Mouse (Mus musculus): ENCODE data around the gene Spg7.
A peak's percentile ranks its signal among the peaks of the same experiment; 100 is the strongest.
"Not testable (repeated sequence)": the region's sequence is repeated elsewhere in the genome, so short reads cannot be mapped to it uniquely, and the experiment has no call there.

Gene Spg7

DNA sequence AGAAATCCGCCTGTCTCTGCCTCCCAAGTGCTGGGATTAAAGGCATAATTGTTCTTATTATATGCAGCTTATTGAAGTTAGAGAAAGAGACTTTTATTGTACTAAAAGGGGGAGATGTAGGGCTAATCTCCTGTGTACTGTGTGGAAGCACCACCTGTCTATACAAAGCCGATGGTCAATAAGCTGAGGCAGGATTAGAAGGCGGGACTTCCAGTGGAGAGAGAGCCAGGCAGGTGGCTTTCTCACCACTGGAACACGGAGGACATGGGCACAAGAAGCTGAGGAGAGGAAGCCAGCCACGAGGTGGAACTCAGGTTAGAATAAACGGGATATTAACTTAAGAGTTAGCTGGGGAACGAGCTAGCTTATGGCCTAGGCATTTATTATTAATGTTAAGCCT, at the start of gene Spg7:
TSS of gene Spg7 (plus strand) at position 222 of the 400 bp plus-strand sequence.
- DNase-seq, result no peak

GRCm38 (mm10) chr8:123014429-123014828, 48.3 kb upstream of the Spg7 start:
- no peak for DNase-seq

DNA sequence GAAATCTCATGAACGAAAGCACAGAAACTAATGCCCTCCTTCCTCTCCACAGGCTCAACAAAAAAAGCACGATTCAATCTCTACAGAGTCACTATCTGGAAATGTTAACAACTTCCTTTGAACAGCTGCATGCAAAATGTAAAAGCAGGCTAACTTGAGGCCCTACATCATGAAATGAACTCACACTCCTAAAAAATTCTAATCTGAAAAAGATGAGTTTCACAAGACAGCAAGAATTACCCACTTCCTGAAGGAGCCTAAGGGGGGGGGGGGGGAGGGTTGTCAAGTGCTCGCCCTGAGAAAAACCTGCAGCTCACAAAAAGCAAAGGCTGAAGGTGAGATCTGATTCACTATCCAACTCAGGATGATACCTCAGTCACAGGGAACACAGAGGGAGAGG, 47.7 kb upstream of the Spg7 start:
- no peak for DNase-seq

GRCm38 (mm10) chr8:123017143-123017542, 45.6 kb upstream of the Spg7 start:
- DNase-seq, result no peak

DNA sequence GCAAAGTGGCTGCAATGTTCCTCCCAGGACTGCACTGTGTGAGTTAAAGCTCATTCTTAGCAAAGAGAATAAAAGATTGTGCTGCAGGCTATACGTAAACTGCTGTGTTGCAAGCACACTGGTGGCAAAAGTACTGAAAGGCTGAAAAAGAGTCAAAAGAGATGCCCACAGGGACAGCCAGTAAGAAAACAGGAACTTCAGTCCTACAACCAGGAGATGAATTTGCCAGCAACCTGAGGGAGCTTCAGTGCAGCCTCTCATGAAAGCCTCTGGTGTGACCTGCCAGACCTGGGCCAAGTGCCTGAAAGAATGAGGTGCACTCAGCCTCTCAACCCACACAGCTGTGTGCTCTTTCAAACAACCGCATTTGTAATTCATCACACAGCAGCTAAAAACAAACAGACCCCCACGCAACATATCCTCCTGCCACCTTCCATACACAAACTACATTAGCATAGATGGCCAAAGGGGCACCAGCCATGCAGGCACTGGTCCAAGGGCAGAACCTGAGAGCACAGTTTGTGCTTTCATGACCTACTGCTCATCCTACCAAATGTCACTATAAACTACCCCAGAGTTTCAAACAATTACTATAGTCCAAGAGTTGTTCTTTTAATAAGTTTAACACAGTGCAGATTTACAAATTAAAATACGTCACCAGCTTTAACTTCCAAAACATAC, 44.1 kb upstream of the Spg7 start:
- no peak for DNase-seq

GRCm38 (mm10) chr8:123020084-123020483, 42.7 kb upstream of the Spg7 start:
- no peak for DNase-seq

DNA sequence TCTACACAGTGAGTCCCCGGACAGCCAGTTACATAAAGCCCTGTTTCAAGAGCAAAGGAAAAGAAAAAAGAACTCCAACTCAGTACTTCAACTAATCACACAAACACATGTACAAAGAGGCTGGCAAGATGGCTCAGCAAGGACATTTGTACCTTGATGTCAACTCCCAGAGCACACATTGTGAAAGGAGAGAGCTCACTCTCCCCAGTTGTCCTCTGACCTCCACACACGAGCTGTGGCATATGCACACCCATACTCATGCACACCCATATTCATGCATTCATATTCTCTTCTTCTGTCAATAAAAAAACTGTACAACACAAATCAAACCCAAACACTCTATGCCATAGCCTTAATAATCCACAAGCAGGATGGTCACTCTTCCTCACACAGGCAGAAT, 41.9 kb upstream of the Spg7 start:
- DNase-seq, result no peak

DNA sequence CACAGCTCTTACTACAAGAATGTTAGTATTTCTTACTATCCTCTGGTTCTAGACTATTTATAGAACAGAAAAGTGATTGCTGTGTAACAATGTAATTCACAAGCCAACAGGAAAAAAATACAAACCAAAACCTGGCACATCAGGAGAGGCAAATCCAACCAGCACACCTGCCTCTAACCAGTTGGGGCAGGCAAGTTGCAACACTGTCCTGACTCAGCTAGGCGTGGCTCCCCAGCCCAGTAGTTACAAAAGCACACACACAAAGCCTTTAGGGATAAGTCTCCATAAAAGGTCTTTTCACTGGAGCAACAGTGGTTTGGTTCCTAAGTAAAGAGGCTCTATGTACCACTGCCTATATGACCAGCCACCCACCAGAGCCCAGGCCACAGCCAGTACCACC, 41.5 kb upstream of the Spg7 start:
- DNase-seq, result no peak

DNA sequence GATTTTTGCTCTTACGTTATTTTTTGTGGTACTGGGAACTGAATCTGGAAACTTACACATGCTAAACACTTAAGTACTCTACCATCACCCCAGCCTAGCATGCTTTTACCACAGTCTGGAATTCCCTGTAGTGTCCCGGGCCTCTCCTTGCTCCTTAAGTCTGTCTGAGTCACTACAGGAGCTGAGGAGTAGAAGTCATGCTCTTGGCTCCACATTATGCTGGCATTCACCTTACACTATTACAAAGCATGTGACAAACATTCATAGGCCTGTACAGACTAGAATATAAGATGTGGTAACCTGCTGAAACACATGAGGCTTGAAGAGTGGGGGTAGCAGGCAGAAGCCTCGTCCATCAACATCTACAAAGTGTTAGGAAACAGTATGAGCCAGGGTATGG, 40.0 kb upstream of the Spg7 start:
- no peak for DNase-seq

DNA sequence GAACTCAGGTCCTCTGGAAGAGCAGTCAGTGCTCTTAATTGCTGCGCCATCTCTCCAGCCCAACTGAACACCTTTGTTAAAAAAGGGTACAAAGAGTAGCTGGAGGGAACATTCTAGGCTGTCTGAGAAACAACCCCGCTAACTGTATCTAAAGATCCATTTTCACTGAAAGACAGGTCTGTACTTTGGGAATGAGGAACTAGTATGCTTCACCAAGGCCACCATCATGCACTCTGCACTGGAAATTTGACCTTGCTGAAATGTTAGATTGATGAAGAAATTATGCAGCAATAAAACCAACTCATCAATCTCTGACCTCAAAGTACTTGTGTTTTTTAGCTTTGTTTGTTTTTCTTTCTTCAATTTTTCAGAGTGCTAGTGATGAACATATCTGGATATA, 38.5 kb upstream of the Spg7 start:
- DNase-seq, result no peak

DNA sequence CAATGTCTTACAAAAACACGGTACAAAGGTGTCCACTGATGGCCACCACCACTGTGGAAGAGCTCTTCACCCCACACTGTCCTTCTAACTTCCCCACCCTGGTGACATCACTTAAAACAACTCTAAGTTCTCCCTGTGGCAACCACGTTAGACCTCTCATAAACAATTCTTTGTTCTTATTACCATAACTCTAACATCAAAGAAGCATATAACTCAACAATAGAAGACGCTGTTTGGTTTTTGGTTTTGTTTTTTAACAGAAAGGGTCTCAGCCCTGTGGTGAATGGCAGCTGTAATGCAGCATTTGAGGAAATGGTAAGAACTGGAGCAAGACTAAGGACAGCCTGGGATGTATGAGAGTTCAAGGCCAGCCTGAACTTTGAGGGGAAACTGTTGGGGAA, 36.8 kb upstream of the Spg7 start:
- DNase-seq, result no peak

DNA sequence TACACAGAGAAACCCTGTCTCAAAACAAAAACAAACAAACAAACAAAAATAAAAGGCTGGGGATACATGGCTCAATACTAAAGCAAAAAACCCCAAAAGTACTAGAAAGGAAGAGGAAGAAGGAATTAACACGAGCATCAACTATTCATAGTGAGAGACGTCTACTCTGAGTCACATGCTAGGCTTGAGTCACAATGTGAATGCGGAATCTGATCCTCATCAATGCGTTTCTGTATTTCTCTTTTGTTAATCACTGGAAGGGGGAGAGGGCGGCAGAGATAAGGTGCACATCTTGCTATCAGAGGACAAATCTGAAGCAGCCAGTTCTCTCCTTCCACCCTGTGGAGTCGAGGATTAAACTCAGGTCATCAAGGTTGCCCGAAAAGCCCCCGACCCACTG, 35.0 kb upstream of the Spg7 start:
- no peak for DNase-seq

- DNase-seq, result not testable (repeated sequence)
Measured at GRCm38 (mm10) chr8:123030091-123030490, 32.7 kb upstream of the Spg7 start.

- no peak for DNase-seq
Measured at GRCm38 (mm10) chr8:123031321-123031978, 31.3 kb upstream of the Spg7 start.

DNA sequence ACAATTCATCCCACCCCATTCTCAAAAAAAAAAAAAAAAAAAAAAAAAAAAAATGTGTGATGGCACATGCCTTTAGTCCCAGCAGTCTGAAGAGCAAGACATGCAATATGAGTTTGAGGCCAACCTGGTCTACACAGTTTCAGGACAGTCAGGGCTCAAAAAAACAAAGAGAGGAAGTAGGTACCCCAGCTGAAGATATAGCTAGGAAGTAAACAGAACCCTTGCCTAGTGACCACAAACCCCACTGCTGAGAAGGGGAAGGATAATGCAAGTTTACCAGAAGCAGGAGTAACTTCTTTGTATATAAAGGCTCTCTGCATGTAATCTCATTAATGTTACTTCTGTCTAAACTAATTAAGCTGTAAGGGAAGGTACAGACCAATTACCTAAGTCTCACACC, 30.0 kb upstream of the Spg7 start:
- no peak for DNase-seq

DNA sequence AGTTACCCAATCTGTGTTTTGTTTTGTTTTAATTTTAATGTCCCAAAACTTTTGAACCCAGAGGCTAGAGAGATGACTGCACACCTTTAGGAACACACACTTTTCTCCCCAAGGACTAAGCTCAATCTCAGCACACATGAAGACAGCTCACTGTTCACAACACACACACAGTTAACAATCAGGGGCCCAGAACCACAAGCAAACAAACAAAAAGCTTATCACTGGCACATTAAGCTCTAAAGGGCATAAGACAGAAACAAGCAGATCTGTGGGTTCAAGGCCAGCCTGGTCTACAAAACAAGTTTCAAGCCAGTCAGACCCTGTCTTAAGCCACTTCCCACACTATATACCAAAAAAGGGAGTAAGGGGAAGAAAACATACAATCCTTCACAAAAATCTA, 29.3 kb upstream of the Spg7 start:
- DNase-seq, result no peak

- no peak for DNase-seq
Measured at GRCm38 (mm10) chr8:123034171-123034570, 28.6 kb upstream of the Spg7 start.

DNA sequence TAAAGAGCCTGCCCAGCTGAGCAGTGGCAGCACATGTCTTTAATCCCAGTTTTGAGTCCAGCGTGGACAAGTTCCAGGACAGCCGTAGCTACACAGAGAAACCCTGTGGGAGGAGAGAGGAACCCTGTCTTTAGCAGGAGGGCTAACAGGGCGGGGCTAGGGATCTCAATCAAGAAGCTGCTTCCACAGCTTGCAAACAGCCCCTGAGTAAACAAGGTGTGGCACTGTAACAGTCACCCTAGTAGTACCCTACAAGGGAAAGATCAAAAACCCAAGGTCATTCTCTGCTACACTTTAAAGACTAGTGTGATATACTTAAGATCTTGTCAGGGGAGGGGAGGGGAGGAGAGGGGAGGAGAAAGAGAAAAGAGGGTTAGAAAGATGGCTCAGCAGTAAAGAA, 25.8 kb upstream of the Spg7 start:
- DNase-seq, result no peak

GRCm38 (mm10) chr8:123037487-123037886, 25.3 kb upstream of the Spg7 start:
- DNase-seq, result no peak

DNA sequence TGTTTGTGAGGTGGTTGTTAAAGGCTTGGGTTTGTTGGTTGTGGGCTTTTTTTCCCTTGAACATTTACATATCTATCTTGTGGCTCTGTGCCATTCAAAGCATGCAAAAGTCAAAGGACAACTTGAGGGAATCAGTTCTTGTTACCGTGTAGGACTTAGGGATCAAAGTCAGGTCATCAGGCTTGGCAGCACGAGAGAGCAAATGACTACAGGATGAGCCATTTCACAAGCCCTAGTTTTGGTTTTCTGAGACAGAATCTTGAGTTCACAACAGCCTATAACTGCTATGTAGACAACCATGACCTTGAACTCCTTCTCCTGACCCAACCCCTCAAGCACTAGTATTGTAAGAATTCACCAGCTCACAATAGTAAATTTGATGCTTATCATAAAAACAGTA, 24.4 kb upstream of the Spg7 start:
- no peak for DNase-seq

DNA sequence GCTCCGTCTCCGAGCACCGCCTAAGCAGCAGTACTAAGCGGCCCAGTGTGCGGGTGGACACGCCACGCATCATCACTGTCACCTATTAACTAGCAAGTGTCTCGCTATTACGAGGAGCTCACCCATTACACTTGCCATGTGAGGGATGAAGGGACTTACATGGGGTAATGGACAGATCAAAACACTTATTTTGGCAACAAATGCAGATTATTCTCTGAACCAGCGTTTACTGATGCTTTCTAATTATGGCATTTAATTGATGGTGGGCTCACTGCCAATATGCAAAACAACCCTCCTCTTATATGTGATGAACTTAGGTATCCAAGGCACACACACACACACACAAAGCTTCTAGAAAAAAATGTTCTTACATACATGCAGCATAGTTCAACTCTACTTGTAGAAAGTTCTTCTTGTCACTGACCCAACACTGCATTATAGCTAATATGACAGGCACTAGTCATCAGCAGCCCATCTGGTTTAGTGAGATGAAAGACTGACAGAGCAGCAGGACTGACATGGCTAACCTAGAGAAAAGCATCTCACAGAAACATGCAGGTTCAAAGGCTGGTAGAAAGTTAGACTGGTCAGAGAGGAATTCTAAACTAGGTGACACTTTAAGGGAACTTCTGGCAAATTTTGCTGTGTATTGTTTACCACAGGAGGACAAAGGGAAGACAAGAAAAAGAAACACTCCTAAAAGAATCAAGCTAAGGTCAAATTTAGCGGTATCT, 23.2 kb upstream of the Spg7 start:
- no peak for DNase-seq

DNA sequence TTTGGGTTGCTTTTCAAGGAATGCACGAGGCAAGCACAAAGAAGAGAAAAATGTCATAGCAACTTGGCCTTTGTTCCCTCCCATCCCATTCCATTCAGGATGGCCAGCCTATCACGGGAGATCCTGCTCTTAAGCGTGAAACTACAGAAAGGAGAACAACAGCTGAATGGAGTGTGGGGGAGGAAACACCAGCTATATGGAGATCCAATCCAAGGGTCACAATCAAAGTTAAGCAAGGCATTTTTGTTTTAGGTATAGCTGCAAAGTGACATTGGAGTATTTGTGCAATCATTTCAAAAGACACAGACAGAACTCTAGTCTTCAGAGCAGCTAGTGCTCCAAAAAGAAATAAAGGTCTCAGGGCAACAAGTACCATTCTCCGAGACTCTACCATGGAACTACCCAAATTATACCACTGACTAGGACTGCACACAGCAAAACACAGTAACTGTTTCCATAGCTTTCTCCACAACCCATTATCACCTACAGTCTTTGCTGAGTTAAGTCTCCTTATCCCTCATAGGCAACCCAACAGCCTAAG, 22.6 kb upstream of the Spg7 start:
- DNase-seq, result no peak

DNA sequence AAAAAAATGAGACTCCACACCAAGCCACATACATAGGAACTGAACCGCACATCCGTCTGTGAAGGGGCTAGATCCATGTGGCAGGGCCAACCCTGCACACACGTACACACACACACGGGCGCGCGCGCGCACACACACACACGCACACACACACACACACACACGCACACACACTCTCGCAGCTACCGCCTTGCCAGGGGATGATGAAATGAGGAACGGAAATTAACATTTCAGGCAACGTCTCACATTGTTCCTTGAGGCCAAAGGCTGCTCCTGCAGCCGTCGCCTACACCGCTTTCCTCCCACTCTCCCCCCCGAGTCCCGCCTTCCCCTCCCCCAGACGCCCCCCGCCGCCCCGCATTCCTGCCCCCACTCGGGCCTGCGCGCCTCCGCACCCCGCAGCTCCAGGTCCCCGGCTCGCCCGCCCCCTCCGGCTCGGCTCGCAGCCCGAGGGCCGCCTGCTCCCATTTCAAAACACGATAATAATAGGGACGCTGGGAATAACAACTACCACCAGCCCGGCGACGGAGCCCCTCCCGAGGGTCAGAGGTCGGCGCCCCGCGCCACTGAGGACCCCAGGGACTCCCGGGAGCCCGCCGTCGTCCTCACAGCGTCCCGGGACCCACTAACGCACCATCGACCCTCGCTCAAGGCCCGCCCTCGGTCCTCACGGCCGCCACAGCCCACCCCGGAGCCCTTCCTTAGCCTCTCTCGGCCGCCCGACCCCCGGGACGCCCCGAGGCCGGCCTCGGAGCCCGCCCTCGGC, 21.6 kb upstream of the Spg7 start:
- peak; percentile 58 for DNase-seq
